Mouse (Mus musculus): ENCODE data around the gene Lrrc3.

GRCm38 (mm10) chr10:77900126-77900525 lies 2.2 kb downstream of the Lrrc3 start:
- no peak for TF ChIP-seq CTCF (IDR thresholded peaks at IDR 0.05; ENCODE audit: borderline replicate concordance, extremely low read depth, insufficient read depth, insufficient read length)
- TF ChIP-seq POLR2A (IDR thresholded peaks at IDR 0.05; ENCODE audit: borderline replicate concordance, extremely low read depth, insufficient read depth, insufficient read length, poor library complexity, severe bottlenecking), result no peak

Measured in brain, embryonic 14.5 days (tissue).